Mouse (Mus musculus): Measurements from ENCODE around the gene Tstd1.
A peak's percentile ranks its signal among the peaks of the same experiment; 100 is the strongest.

The Tstd1 gene

DNA sequence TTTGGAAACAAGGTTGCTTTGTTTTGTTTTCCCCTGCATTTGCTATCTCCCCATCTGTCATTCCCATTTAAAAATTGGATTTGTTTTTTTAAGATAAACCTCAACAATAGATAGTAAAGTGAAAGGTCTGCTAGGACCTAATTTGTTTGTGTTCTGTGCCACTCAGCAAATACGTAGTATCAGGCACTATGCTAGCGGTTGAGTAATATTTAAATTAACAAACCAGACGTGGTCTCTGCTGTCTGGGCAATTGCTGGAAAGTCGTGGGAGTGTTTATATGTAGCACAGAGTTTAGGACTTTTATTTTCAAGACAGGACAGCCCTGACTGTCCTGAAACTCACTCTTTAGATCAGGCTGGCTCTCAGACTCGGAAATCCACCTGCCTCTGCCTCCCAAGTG is 33.9 kb downstream of the Tstd1 start:
- DNase-seq (ENCODE audit: inconsistent age in 2 of 2, low spot score in 1 of 2), result no peak

DNA sequence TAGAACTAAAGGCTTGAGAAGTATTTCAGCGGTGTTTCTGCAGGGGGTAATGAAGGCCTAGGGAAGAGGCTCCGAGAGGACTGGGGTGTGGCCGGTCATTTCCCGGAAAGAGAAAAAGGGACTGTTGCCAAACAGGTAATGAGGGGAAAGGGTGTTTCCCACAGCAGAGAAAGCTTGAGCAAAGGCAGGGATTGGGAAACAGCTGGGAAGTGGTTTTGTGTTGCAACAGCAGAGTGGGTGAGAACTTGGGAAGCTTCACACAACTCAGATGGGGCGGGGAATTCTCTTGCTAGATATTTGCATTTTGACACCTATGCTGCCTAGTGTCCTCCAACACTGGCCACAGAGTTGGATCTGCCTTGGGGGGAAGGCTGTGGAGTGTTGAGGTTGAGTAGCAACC is 34.3 kb downstream of the Tstd1 start:
- peak in 1 of 2 experiments; percentile 47 for DNase-seq (ENCODE audit: inconsistent age in 2 of 2, low spot score in 1 of 2)

DNA sequence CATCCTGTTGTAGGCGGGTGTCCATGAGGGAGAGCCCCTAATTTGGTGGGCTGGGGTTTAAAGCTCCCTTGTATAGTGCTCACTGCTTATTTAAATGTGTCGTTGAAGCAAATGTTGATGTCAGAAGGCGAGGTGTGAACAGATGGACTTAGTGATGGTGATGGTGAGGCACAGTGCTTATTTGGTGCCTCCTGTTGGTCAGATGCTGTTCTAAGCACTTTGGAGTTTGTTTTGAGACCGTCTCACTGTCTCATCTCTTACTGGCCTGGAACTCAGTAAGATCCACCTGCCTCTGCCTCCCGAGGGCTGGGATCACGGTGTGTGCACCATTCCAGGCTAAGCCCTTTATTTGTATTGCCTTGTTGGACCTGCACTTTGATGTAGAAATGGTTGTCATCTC is 36.3 kb downstream of the Tstd1 start:
- DNase-seq (ENCODE audit: inconsistent age in 2 of 2, low spot score in 1 of 2), result no peak

DNA sequence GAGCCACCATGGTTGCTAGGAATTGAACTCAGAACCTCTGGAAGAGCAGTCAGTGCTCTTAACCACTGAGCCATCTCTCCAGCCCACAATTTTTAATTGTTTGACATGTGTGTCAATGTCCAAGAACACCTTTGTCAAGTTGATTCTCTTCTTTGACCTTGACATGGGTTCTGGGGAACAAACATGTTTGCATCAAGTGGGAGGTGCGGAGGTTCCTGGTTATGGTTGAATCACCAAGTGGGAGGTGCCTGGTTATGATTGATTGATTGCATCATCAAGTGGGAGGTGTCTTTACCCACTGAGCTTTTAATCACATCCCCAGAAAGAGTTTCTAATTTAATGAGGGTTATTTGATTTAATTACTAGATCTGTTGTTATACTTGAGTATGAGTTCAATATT is 38.9 kb downstream of the Tstd1 start:
- DNase-seq (ENCODE audit: inconsistent age in 2 of 2, low spot score in 1 of 2), result no peak

DNA sequence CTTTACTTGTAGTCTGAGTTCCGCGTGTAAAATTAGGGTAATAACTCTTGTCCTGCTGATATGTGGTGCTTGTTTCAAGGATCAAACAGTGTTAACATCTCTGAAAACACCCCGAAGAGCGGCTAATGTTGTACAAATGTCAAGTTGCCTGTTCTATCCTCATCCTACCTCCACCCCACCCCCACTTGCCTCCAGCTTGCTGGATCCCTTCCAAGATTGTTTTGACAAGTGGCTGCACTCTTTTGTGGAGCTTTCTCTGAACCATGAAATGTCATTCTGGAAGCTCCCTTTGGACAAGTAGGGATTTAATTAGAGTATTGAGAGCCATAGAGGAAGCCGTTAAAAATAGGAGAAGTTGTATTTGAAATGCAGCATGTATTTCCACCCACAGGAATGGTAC is 41.1 kb downstream of the Tstd1 start:
- DNase-seq (ENCODE audit: inconsistent age in 2 of 2, low spot score in 1 of 2), result no peak

DNA sequence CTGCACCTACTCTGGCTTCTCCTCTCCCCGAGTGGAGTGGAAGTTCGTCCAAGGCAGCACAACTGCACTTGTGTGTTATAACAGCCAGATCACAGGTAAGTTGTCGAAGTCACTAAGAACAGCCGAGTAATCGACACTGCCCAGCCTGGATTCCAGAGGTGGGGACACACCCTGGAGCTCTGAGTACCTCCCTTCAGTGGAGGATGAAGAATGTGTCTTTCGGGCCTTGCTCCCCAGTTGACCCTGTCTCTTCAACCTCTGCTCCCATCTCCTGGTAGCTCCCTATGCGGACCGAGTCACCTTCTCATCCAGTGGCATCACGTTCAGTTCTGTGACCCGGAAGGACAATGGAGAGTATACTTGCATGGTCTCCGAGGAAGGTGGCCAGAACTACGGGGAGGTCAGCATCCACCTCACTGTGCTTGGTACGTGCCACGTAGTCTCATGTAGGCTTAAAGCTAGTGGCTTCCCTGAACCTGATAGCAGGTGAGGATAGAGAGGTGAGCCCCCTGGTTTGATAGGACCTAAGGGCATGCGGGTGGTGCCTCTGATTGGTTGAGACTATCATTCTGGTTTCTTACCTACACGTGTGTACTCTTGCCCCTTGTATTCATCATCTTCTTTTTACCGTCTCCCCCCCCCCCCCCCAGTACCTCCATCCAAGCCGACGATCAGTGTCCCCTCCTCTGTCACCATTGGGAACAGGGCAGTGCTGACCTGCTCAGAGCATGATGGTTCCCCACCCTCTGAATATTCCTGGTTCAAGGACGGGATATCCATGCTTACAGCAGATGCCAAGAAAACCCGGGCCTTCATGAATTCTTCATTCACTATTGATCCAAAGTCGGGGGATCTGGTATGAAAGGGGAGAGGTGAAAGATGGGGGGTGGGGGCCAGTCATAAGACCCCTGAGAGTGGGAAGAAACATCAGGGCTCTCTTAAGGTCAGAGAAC is 42.2 kb downstream of the Tstd1 start:
- no peak for DNase-seq (ENCODE audit: inconsistent age in 2 of 2, low spot score in 1 of 2)

DNA sequence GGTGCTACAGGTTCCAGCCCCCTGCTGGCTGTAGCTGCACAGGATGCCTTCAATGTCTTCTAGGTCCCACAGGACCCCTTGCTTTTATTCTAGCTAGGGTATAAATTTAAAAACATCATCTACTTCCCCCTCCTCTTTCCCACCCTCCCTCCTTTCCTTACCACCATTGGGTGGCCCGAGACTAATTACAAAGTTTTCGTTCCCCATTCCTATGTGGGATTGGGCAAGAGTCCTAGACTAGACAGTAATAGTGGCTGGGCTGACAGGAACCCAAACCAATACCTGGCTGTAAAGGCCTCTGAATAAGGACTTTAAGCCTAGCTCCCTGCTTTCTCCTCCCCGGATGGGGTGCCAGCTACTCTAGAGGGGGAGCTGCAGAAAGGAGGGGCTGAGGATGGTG is 44.5 kb downstream of the Tstd1 start:
- no peak for DNase-seq (ENCODE audit: inconsistent age in 2 of 2, low spot score in 1 of 2)

DNA sequence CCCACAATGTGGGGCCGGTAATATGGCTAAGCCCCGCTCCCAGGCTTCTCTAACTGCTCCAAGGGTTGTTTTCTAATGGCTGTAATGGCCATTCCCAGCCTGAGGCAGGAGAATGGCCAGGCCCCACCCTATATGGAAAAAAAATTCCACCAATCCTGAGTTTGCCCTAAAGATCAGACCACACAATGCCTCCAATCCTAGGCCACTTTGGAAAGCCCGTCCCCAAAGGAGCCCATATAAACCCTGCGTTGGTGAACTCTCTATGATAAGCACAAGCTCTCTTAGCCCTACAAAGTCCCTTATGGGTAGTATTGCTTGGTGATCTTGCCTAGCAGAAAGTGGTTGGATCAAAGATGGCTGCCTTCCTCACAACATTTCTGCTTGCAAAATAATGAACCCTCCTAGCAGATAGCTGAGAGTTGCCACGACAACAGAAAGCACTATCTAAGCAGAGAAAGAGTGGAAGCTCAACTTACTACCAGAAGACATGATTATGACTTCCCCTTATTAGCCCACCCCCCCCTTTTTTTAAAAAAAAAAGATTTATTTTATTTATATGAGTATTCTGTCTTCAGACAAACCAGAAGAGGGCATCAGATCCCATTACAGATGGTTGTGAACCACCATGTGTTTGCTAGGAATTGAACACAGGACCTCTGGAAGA is 47.2 kb downstream of the Tstd1 start:
- no peak for DNase-seq (ENCODE audit: inconsistent age in 2 of 2, low spot score in 1 of 2)

DNA sequence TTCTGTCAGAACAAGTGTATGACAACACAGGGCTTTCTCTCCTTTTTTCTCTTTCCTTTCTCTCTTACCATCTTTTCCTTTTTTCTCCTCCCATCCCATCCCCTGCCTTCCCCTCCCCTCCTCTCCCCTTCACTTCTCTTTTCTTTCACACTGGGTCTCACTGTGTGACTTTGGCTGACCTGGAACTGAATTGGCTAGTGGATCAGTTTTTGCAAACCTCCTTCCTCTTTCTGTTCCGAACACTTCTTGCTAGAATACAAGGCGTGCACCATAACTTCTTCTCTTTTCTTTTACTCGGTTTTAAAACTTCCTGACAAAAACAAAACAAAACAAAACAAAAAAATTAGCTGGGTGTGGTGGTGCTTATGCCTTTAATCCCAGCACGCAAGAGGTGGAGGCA is 47.9 kb downstream of the Tstd1 start:
- no peak for DNase-seq (ENCODE audit: inconsistent age in 2 of 2, low spot score in 1 of 2)

DNA sequence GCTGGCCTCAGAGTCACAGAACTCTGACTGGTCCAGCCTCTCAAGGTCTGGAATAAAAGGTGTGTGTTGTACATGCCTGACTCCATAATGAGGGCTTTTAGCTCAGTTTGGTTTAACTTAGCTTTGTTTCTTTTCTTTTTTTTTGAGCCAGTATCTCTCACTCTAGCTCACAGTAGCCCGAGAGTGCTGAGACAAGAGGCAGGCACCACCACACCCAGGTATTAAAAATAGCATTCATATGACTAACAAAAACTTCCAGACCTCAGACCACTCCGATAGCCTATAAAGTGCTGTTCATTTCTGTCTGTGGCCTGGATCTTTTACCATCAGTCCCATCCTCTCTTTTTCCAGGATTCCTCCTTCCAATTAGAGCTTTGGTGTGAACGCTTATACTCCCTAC is 51.0 kb downstream of the Tstd1 start:
- no peak for DNase-seq (ENCODE audit: inconsistent age in 2 of 2, low spot score in 1 of 2)
